Mouse (Mus musculus) monocyte, adult 2 months (primary cell): ENCODE data around the gene Rabep2.

Experiments
- DNase-seq, 2 experiments: peaks; one replicate each; pipeline ENCODE4 v3.0.0; 2022; ENCODE audit warnings: low spot score in 2 of 2, low read depth in 1 of 2

Rabep2 gene

DNA sequence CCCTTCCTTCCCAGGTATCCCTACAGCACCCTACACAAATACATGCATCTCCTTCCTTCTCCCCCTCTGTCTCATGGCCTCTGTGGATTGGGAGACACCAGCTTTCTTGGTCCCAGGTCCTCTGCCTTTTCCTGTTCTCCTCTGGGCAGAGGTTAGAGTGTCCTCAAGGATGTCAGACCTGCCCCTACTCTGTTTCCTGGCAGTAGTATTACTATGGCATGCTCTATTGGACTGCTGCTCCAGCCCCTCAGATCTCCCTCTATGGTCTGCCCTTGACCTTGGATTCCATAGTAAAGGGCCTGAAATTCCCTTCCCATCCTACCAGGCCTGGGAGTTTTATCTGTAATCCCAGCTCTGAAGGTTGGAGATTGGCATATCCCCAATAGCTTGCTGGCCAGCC is 1.6 kb downstream of the Rabep2 start:
- DNase-seq = no peak

GRCm38 (mm10) chr7:126434726-126435125 is 6.2 kb downstream of the Rabep2 start:
- no peak for DNase-seq

- DNase-seq = no peak
Observed at GRCm38 (mm10) chr7:126435801-126436200, 7.2 kb downstream of the Rabep2 start.

GRCm38 (mm10) chr7:126436851-126437250 is 8.3 kb downstream of the Rabep2 start:
- peak in 1 of 2 experiments; percentile 44 for DNase-seq

DNA sequence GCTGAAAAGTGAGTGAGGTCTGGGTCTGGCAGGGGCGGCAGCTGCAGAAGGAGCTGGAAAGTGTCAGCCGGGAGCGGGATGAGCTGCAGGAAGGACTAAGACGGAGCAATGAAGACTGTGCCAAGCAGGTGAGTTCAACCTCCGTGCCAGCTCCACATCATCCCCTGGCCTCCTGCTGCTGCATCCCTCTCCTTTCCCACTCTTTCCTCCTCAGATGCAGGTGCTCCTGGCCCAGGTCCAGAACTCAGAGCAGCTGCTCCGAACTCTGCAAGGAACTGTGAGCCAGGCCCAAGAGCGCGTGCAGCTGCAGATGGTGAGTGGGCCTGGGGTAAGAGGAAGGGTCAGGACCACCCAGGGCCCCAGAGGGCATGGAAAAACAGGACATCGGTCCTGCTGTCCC is 11.6 kb downstream of the Rabep2 start:
- no peak for DNase-seq

- no peak for DNase-seq
Observed at GRCm38 (mm10) chr7:126443997-126444396, 15.4 kb downstream of the Rabep2 start.

DNA sequence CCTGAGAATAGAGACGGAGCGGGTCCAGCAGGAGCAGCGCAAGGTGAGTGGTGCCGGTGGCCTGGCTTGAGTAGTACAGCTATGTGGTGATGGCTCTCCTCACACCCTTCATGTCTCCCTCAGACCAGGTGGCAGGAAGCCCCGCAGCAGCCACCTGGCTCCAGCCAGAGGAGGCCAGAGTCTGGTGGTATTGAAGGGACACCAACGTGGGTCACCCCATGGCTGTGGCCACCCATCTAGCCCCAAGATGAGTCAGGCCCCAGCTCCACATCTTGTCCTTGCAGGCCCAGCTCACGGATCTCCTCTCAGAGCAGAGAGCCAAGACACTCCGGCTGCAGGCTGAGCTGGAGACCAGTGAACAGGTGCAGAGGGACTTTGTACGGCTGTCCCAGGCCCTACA is 16.0 kb downstream of the Rabep2 start:
- no peak for DNase-seq

GRCm38 (mm10) chr7:126445104-126445815 is 16.7 kb downstream of the Rabep2 start:
- no peak for DNase-seq

GRCm38 (mm10) chr7:126446217-126446616 is 17.7 kb downstream of the Rabep2 start:
- no peak for DNase-seq

- peak in 1 of 2 experiments; percentile 23 for DNase-seq
Observed at GRCm38 (mm10) chr7:126448481-126448880, 19.9 kb downstream of the Rabep2 start.

DNA sequence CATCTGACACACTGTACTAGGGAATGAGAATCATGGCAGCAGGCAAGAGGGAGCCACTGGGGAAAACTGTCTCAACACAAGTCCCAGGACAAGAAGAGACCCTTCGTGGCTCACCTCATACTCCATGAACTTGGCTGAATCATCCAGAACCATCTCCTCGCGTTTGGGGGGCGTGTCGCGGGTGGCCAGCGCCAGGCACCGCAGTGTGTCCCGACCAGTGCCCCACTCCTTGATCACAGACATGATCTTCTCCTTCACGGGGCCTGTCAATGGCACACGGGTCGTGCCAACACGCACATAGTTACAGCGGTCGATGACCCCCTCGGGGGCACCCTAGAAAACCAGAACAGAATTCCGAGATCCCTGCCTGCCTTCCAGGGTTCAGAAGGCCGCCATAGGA is 21.4 kb downstream of the Rabep2 start:
- no peak for DNase-seq

GRCm38 (mm10) chr7:126450641-126451040 is 22.1 kb downstream of the Rabep2 start:
- no peak for DNase-seq

- DNase-seq = no peak
Observed at GRCm38 (mm10) chr7:126452244-126452643, 23.7 kb downstream of the Rabep2 start.

DNA sequence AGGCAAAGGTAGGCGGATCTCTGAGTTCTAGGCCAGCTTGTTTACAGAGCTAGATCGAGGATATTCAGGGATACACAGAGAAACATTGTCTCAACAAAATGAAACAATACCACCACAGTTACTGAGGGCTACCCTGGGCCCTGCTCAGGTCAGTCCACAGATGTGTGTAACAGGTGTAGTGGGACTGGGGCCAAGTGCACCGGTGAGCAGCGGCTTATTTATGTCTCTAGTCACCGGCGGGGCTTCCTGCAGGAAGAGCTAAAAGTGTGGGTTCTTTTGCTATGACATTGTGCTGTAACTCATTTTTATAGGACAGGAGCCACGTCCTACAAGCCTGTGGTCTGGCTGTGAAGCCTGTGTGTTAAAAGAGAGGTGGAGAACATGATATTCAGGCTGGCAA is 25.3 kb downstream of the Rabep2 start:
- no peak for DNase-seq

GRCm38 (mm10) chr7:126455242-126455641 is 26.7 kb downstream of the Rabep2 start:
- DNase-seq = no peak

- DNase-seq = no peak
Observed at GRCm38 (mm10) chr7:126456382-126457266, 28.1 kb downstream of the Rabep2 start.

- DNase-seq = no peak
Observed at GRCm38 (mm10) chr7:126458225-126458624, 29.7 kb downstream of the Rabep2 start.

GRCm38 (mm10) chr7:126458844-126459618 is 30.5 kb downstream of the Rabep2 start:
- DNase-seq = no peak

DNA sequence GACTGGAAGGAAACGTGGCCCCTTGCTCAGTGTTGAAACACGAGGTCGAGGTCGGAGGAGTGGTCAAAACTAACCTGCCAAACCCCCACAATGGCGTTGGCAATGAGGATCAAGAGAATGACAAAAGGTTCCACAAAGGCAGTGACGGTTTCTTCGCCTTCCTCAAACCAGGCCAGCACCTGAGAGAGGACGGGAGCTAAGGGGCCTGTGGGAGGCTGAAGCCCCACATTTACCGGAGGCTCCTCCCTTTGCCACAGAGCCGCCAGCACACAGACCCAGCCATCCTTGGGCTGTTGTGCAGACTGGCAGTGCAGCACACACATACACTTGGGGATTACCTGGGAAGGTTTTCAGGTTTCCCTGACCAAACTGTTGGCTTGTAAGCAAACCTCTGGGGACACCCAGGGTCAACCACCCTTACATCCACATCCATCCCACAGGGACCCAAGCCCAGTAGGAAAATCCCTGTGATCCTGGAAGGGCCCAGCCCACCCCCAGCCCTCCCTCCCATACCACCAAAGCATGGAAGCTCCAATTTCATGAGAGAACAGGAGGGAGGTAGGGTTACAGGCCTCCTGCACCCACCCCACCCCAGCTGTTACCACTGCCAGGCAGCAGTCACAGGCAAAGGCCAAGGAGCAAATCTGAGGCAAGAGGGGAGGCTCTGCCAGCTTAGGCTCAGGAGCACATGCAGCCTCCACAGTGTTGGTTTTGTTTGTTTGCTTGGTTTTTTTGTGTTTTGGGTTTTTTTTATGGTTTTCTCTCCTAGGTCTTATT is 32.3 kb downstream of the Rabep2 start:
- DNase-seq = no peak

GRCm38 (mm10) chr7:126461626-126462025 is 33.1 kb downstream of the Rabep2 start:
- DNase-seq = no peak

- DNase-seq = no peak
Observed at GRCm38 (mm10) chr7:126463004-126463403, 34.4 kb downstream of the Rabep2 start, which contains the start of gene Atp2a1. TSS of gene Atp2a1 (minus strand) at chr7:126463108.
